Mouse (Mus musculus) embryonic fibroblast, embryonic 13.5 days (primary cell): ENCODE measurements around the gene Foxc1. TPM values are rescaled to one million over a fixed set of nuclear protein-coding genes. Genes with fewer than 3 reads are reported as not detected.

Source experiments
- H3K27ac ChIP-seq: 2 replicates; pipeline ENCODE4 v1.5.1; 2012; ENCODE audit warnings: low read length, control low read depth, inconsistent platforms; ENCODE audit not compliant: insufficient read depth
- H3K4me1 ChIP-seq: 2 replicates; pipeline ENCODE4 v1.6.1; 2011; ENCODE audit warnings: low read length; ENCODE audit not compliant: control insufficient read depth, insufficient read depth
- H3K4me3 ChIP-seq: 2 replicates; pipeline ENCODE4 v1.5.1; 2011; ENCODE audit warnings: mild to moderate bottlenecking, control low read depth, low read length; ENCODE audit not compliant: insufficient read depth
- CTCF ChIP-seq: IDR thresholded peaks from 2 replicates; pipeline ENCODE4 v1.5.1; 2011; ENCODE audit warnings: mild to moderate bottlenecking, control low read depth, low read length, moderate library complexity, borderline replicate concordance; ENCODE audit not compliant: insufficient read depth
- POLR2A ChIP-seq: IDR thresholded peaks from 2 replicates; pipeline ENCODE4 v1.6.1; 2011; ENCODE audit warnings: low read depth, mild to moderate bottlenecking, control low read depth, low read length, moderate library complexity
- polyA plus RNA-seq: library from polyadenylated mRNA; stranded (reverse); fragments of >200 nt; gene quantifications from 2 replicates; pipeline ENCODE4 v1.2.4, GENCODE M21; 2011; ENCODE audit warnings: low read depth; ENCODE audit not compliant: missing spikeins, insufficient read length

Gene Foxc1
- polyA plus RNA-seq, 1 experiment = 19.7 TPM

GRCm38 (mm10) chr13:31811542-31812021 lies 5.1 kb downstream of the Foxc1 start:
- TF ChIP-seq CTCF = no peak
- TF ChIP-seq POLR2A = no peak
- Histone ChIP-seq H3K27ac (peak overlapping the region; percentile 19), H3K4me1 (no peaks in the 10 kb centered on the region), H3K4me3 (peak overlapping the region; percentile 58)

GRCm38 (mm10) chr13:31812701-31813100 lies 6.3 kb downstream of the Foxc1 start:
- Histone ChIP-seq H3K27ac (peak overlapping the region; percentile 59), H3K4me3 (peak overlapping the region; percentile 29), H3K4me1 (no peaks in the 10 kb centered on the region)
- TF ChIP-seq POLR2A = 0 out of 2 replicates have a peak, but pooled peaks have one; percentile 20
- no peak for TF ChIP-seq CTCF

- H3K4me3 ChIP-seq = no peak overlapping the region
- TF ChIP-seq CTCF = no peak
- no peak for TF ChIP-seq POLR2A
- H3K4me1 ChIP-seq = no peaks in the 10 kb centered on the region
- H3K27ac ChIP-seq = peak overlapping the region; percentile 85
These were observed 9.1 kb downstream of the Foxc1 start for GRCm38 (mm10) chr13:31815383-31816003.

DNA sequence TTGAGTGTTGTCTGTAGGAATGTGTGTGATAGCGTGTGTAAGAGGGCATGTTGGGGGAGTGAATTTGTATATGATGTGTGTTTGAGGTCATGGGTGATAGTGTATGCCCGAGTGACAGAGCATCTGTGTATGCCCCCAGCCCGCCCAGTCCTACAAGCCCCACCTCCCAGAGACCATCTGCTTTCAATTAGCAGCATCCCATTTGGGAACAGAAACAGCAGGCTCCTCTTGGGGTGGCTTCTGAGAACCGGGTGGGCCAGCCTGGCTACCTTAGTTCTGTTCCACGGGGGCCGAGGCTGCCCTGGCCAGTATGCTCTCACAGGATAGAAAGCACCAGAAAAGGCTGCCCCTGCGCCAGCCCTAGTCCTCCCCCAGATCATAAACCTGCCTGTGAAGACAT lies 11.9 kb downstream of the Foxc1 start:
- H3K27ac ChIP-seq = peak overlapping the region; percentile 27
- H3K4me3 ChIP-seq = no peak overlapping the region
- TF ChIP-seq POLR2A = 0 out of 2 replicates have a peak, but pooled peaks have one; percentile 17
- TF ChIP-seq CTCF = no peak
- no peaks in the 10 kb centered on the region for H3K4me1 ChIP-seq

DNA sequence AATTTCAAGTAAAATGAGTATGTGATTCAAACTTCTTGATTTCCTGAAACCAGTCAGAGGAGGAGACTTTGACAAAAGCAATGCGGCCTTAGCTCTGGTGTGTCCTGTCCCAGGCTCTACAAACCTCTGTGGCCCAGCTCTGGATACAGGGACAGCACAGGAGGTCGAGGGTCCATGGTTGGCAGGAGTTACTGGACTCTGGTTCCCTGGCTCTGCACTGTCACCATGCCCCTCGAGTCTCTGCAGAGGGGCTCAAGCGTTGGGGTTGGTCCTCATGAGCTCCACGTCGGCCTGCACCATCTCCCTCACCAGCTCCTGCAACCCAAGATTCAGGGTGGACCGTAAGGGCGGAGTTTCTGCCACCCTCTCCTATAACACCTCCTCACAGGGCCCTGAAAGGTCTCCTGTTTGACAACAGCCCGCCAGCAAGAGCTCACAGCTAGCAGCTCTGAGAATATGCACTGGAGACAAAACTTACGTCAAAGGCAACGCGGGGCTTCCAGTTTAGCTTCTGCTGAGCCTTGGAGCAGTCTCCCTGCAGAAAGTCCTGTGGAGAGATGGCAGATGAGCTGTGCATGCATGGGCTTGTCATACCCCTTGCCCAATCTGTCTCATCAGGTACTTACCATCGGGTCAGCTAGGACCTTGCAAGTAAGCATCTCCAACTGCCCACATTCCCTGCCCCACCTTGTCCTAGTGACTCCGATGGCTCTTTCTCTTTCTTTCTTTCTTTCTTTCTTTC lies 13.4 kb downstream of the Foxc1 start:
- peak overlapping the region; percentile 5; the same call in 1 of the 2 replicates for H3K4me3 ChIP-seq
- H3K4me1 ChIP-seq = no peaks in the 10 kb centered on the region
- TF ChIP-seq POLR2A = no peak
- TF ChIP-seq CTCF = no peak
- H3K27ac ChIP-seq = peak overlapping the region; percentile 25

GRCm38 (mm10) chr13:31820587-31821017 lies 14.2 kb downstream of the Foxc1 start:
- H3K4me3 ChIP-seq = peak overlapping the region; percentile 16
- H3K27ac ChIP-seq = peak overlapping the region; percentile 71
- TF ChIP-seq POLR2A = peak; percentile 75
- TF ChIP-seq CTCF = no peak
- H3K4me1 ChIP-seq = no peaks in the 10 kb centered on the region

GRCm38 (mm10) chr13:31821050-31821449 lies 14.6 kb downstream of the Foxc1 start:
- H3K4me3 ChIP-seq = peak overlapping the region; percentile 16
- no peaks in the 10 kb centered on the region for H3K4me1 ChIP-seq
- peak overlapping the region; percentile 71 for H3K27ac ChIP-seq
- no peak for TF ChIP-seq CTCF
- TF ChIP-seq POLR2A = no peak

DNA sequence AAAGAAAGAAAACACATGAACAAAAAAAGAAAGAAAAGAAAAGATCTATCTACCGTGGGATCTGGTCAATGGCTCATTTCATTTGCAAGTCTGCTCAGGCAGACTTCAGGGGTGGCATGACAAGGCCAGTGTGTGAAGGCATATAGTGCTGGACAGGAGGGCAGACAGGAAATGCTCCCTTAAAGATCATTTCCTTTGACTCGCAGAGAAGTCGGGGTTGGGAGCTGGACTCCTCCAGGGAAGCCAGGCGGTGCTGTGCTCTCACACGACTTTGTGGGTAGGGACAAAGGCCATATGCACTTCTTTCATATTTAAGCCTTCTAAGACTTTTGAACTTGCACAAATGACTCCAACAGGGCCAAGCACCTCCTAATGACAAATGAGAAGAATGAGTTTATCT lies 16.9 kb downstream of the Foxc1 start:
- Histone ChIP-seq H3K4me3 (no peak overlapping the region), H3K27ac (no peak overlapping the region), H3K4me1 (peaks cover 3% of the 10 kb centered on the region; the same call in 1 of the 2 replicates)
- TF ChIP-seq POLR2A = no peak
- no peak for TF ChIP-seq CTCF

- Histone ChIP-seq H3K27ac (no peak overlapping the region), H3K4me3 (no peak overlapping the region), H3K4me1 (peaks cover 3% of the 10 kb centered on the region; the same call in 1 of the 2 replicates)
- TF ChIP-seq CTCF = no peak
- TF ChIP-seq POLR2A = no peak
These were observed 18.7 kb downstream of the Foxc1 start for GRCm38 (mm10) chr13:31825180-31825579.

- H3K27ac ChIP-seq = no peak overlapping the region
- TF ChIP-seq POLR2A = no peak
- H3K4me3 ChIP-seq = no peak overlapping the region
- H3K4me1 ChIP-seq = peaks cover 3% of the 10 kb centered on the region; the same call in 1 of the 2 replicates
These were observed 20.7 kb downstream of the Foxc1 start for GRCm38 (mm10) chr13:31827160-31827559.
